Mouse (Mus musculus): Measurements from ENCODE around the gene Zbtb20. TPM values are rescaled to one million over a fixed set of nuclear protein-coding genes. Genes with fewer than 3 reads are reported as not detected.

The Zbtb20 gene
- 5.8 TPM for polyA plus RNA-seq (2014; fragmentation: Illumina TruSeq; extraction: RNeasy Lipid Tissue Mini Kit (QIAGEN cat#74804); ENCODE audit: low replicate concordance)

GRCm38 (mm10) chr16:42875852-42875980, at the start of gene Zbtb20:
Gene Zbtb20 (plus strand): TSS chr16:42875881.

GRCm38 (mm10) chr16:43663978-43664579, 788.4 kb downstream of the Zbtb20 start, which contains the start of gene Tigit:
Gene Tigit (minus strand): TSS chr16:43664146.

Data from small intestine, adult 10 weeks (tissue).